Mouse (Mus musculus): ENCODE data around the gene Fbxw4. TPM values are rescaled to one million over a fixed set of nuclear protein-coding genes. Genes with fewer than 3 reads are reported as not detected.

Gene Fbxw4
- polyA plus RNA-seq, 1 experiment: 145 TPM

- Histone ChIP-seq H3K27ac (ENCODE audit: control insufficient read depth, insufficient read depth, low read length) (no peak overlapping the region), H3K27me3 (ENCODE audit: control insufficient read depth, insufficient read depth, low read length) (no peaks in the 10 kb centered on the region), H3K36me3 (ENCODE audit: control insufficient read depth, insufficient read depth, low read length) (no peaks in the 10 kb centered on the region), H3K4me1 (replicated peaks; ENCODE audit: control insufficient read depth, insufficient read depth, low read length) (no peaks in the 10 kb centered on the region; the same call in 1 of the 2 replicates), H3K4me3 (ENCODE audit: control insufficient read depth, insufficient read depth, low read length) (no peak overlapping the region)
- TF ChIP-seq CTCF (IDR thresholded peaks at IDR 0.05; ENCODE audit: borderline replicate concordance, control insufficient read depth, extremely low read depth, insufficient read depth, low read length, poor library complexity): no peak
- TF ChIP-seq POLR2A (IDR thresholded peaks at IDR 0.05; ENCODE audit: control insufficient read depth, extremely low read depth, insufficient read depth, low read length, poor library complexity): no peak
- DNase-seq: no peak
- 96% methylated on average over 4 of the region's 4 CpGs for WGBS
Measured at GRCm38 (mm10) chr19:45597106-45597505, 63.0 kb downstream of the Fbxw4 start.

- no peak for DNase-seq
- no peaks in the 10 kb centered on the region for H3K36me3 ChIP-seq (ENCODE audit: control insufficient read depth, insufficient read depth, low read length)
- 99% methylated on average over 6 of the region's 6 CpGs for WGBS
- no peaks in the 10 kb centered on the region; the same call in 1 of the 2 replicates for H3K4me1 ChIP-seq (replicated peaks; ENCODE audit: control insufficient read depth, insufficient read depth, low read length)
- no peak overlapping the region for H3K4me3 ChIP-seq (ENCODE audit: control insufficient read depth, insufficient read depth, low read length)
- no peaks in the 10 kb centered on the region for H3K27me3 ChIP-seq (ENCODE audit: control insufficient read depth, insufficient read depth, low read length)
- TF ChIP-seq CTCF (IDR thresholded peaks at IDR 0.05; ENCODE audit: borderline replicate concordance, control insufficient read depth, extremely low read depth, insufficient read depth, low read length, poor library complexity) (no peak), POLR2A (IDR thresholded peaks at IDR 0.05; ENCODE audit: control insufficient read depth, extremely low read depth, insufficient read depth, low read length, poor library complexity) (no peak)
- no peak overlapping the region for H3K27ac ChIP-seq (ENCODE audit: control insufficient read depth, insufficient read depth, low read length)
Measured at GRCm38 (mm10) chr19:45596434-45596833, 63.7 kb downstream of the Fbxw4 start.

GRCm38 (mm10) chr19:45596019-45596418 lies 64.1 kb downstream of the Fbxw4 start:
- H3K27ac ChIP-seq (ENCODE audit: control insufficient read depth, insufficient read depth, low read length): no peak overlapping the region
- H3K27me3 ChIP-seq (ENCODE audit: control insufficient read depth, insufficient read depth, low read length): no peaks in the 10 kb centered on the region
- no peak overlapping the region for H3K4me3 ChIP-seq (ENCODE audit: control insufficient read depth, insufficient read depth, low read length)
- H3K36me3 ChIP-seq (ENCODE audit: control insufficient read depth, insufficient read depth, low read length): no peaks in the 10 kb centered on the region
- no peaks in the 10 kb centered on the region; the same call in 1 of the 2 replicates for H3K4me1 ChIP-seq (replicated peaks; ENCODE audit: control insufficient read depth, insufficient read depth, low read length)
- no peak for DNase-seq
- WGBS: 95% methylated on average over 7 of the region's 7 CpGs
- no peak for TF ChIP-seq CTCF (IDR thresholded peaks at IDR 0.05; ENCODE audit: borderline replicate concordance, control insufficient read depth, extremely low read depth, insufficient read depth, low read length, poor library complexity)
- no peak for TF ChIP-seq POLR2A (IDR thresholded peaks at IDR 0.05; ENCODE audit: control insufficient read depth, extremely low read depth, insufficient read depth, low read length, poor library complexity)

GRCm38 (mm10) chr19:45595481-45595880 lies 64.6 kb downstream of the Fbxw4 start:
- TF ChIP-seq CTCF (IDR thresholded peaks at IDR 0.05; ENCODE audit: borderline replicate concordance, control insufficient read depth, extremely low read depth, insufficient read depth, low read length, poor library complexity) (no peak), POLR2A (IDR thresholded peaks at IDR 0.05; ENCODE audit: control insufficient read depth, extremely low read depth, insufficient read depth, low read length, poor library complexity) (no peak)
- 97% methylated on average over 6 of the region's 6 CpGs for WGBS
- no peaks in the 10 kb centered on the region for H3K36me3 ChIP-seq (ENCODE audit: control insufficient read depth, insufficient read depth, low read length)
- no peak overlapping the region for H3K27ac ChIP-seq (ENCODE audit: control insufficient read depth, insufficient read depth, low read length)
- no peaks in the 10 kb centered on the region; the same call in 1 of the 2 replicates for H3K4me1 ChIP-seq (replicated peaks; ENCODE audit: control insufficient read depth, insufficient read depth, low read length)
- no peak for DNase-seq
- H3K4me3 ChIP-seq (ENCODE audit: control insufficient read depth, insufficient read depth, low read length): no peak overlapping the region
- H3K27me3 ChIP-seq (ENCODE audit: control insufficient read depth, insufficient read depth, low read length): no peaks in the 10 kb centered on the region

- no peak overlapping the region for H3K27ac ChIP-seq (ENCODE audit: control insufficient read depth, insufficient read depth, low read length)
- no peak for DNase-seq
- H3K4me1 ChIP-seq (replicated peaks; ENCODE audit: control insufficient read depth, insufficient read depth, low read length): no peaks in the 10 kb centered on the region; the same call in 1 of the 2 replicates
- no peaks in the 10 kb centered on the region for H3K27me3 ChIP-seq (ENCODE audit: control insufficient read depth, insufficient read depth, low read length)
- no peak for TF ChIP-seq POLR2A (IDR thresholded peaks at IDR 0.05; ENCODE audit: control insufficient read depth, extremely low read depth, insufficient read depth, low read length, poor library complexity)
- 91% methylated on average over 7 of the region's 7 CpGs for WGBS
- no peaks in the 10 kb centered on the region for H3K36me3 ChIP-seq (ENCODE audit: control insufficient read depth, insufficient read depth, low read length)
- no peak overlapping the region for H3K4me3 ChIP-seq (ENCODE audit: control insufficient read depth, insufficient read depth, low read length)
Measured at GRCm38 (mm10) chr19:45594079-45594478, 66.0 kb downstream of the Fbxw4 start.

GRCm38 (mm10) chr19:45592916-45593315 lies 67.2 kb downstream of the Fbxw4 start:
- Histone ChIP-seq H3K4me1 (replicated peaks; ENCODE audit: control insufficient read depth, insufficient read depth, low read length) (no peaks in the 10 kb centered on the region; the same call in 1 of the 2 replicates), H3K4me3 (ENCODE audit: control insufficient read depth, insufficient read depth, low read length) (no peak overlapping the region), H3K27me3 (ENCODE audit: control insufficient read depth, insufficient read depth, low read length) (no peaks in the 10 kb centered on the region), H3K27ac (ENCODE audit: control insufficient read depth, insufficient read depth, low read length) (no peak overlapping the region), H3K36me3 (ENCODE audit: control insufficient read depth, insufficient read depth, low read length) (no peaks in the 10 kb centered on the region)
- 92% methylated on average over 9 of the region's 9 CpGs for WGBS
- TF ChIP-seq CTCF (IDR thresholded peaks at IDR 0.05; ENCODE audit: borderline replicate concordance, control insufficient read depth, extremely low read depth, insufficient read depth, low read length, poor library complexity): no peak
- TF ChIP-seq POLR2A (IDR thresholded peaks at IDR 0.05; ENCODE audit: control insufficient read depth, extremely low read depth, insufficient read depth, low read length, poor library complexity): no peak
- no peak for DNase-seq

GRCm38 (mm10) chr19:45591704-45592103 lies 68.4 kb downstream of the Fbxw4 start:
- TF ChIP-seq CTCF (IDR thresholded peaks at IDR 0.05; ENCODE audit: borderline replicate concordance, control insufficient read depth, extremely low read depth, insufficient read depth, low read length, poor library complexity): no peak
- TF ChIP-seq POLR2A (IDR thresholded peaks at IDR 0.05; ENCODE audit: control insufficient read depth, extremely low read depth, insufficient read depth, low read length, poor library complexity): no peak
- Histone ChIP-seq H3K36me3 (ENCODE audit: control insufficient read depth, insufficient read depth, low read length) (no peaks in the 10 kb centered on the region), H3K4me1 (replicated peaks; ENCODE audit: control insufficient read depth, insufficient read depth, low read length) (no peaks in the 10 kb centered on the region; the same call in 1 of the 2 replicates), H3K27me3 (ENCODE audit: control insufficient read depth, insufficient read depth, low read length) (no peaks in the 10 kb centered on the region), H3K27ac (ENCODE audit: control insufficient read depth, insufficient read depth, low read length) (no peak overlapping the region; the same call in 1 of the 2 replicates), H3K4me3 (ENCODE audit: control insufficient read depth, insufficient read depth, low read length) (no peak overlapping the region)
- WGBS: 48% methylated on average over 7 of the region's 7 CpGs
- no peak for DNase-seq
